Mouse (Mus musculus): ENCODE data around the gene Abhd6. TPM values are rescaled to one million over a fixed set of nuclear protein-coding genes. Genes with fewer than 3 reads are reported as not detected.

The Abhd6 gene
- polyA plus RNA-seq, 1 experiment from 2014 or later = 91.7 TPM

- H3K27me3 ChIP-seq (ENCODE audit: control insufficient read depth, insufficient read depth, low read length) = no peaks in the 10 kb centered on the region
- H3K4me3 ChIP-seq (ENCODE audit: low read depth, low read length) = no peak overlapping the region
- TF ChIP-seq CTCF (IDR thresholded peaks at IDR 0.05; ENCODE audit: low read depth) = no peak
- TF ChIP-seq EP300 (optimal IDR thresholded peaks at IDR 0.05) = no peak
- WGBS = 93% methylated on average over 1 of the region's 1 CpGs
- H3K4me1 ChIP-seq (replicated peaks; ENCODE audit: control insufficient read depth, insufficient read depth) = no peaks in the 10 kb centered on the region
- no peaks in the 10 kb centered on the region for H3K9me3 ChIP-seq (ENCODE audit: control insufficient read depth, low read length)
- no peak for ATAC-seq (ENCODE audit: low FRiP score, low TSS enrichment)
- no peak overlapping the region for H3K27ac ChIP-seq (replicated peaks)
- H3K4me2 ChIP-seq (replicated peaks; ENCODE audit: low read depth) = no peak overlapping the region
- no peak overlapping the region for H3K9ac ChIP-seq (ENCODE audit: low read length)
- no peaks in the 10 kb centered on the region for H3K36me3 ChIP-seq (ENCODE audit: control insufficient read depth, insufficient read depth, low read length)
- no peak for DNase-seq (ENCODE audit: low spot score)
Measured at GRCm38 (mm10) chr14:7977471-7977870, 25.2 kb upstream of the Abhd6 start.

- ATAC-seq (ENCODE audit: low FRiP score, low TSS enrichment) = no peak
- WGBS = 71% methylated on average over 1 of the region's 1 CpGs
- H3K4me2 ChIP-seq (replicated peaks; ENCODE audit: low read depth) = no peak overlapping the region
Measured at GRCm38 (mm10) chr14:7978183-7978582, 24.5 kb upstream of the Abhd6 start.

GRCm38 (mm10) chr14:7981226-7981625, 21.5 kb upstream of the Abhd6 start:
- Histone ChIP-seq H3K4me2 (replicated peaks; ENCODE audit: low read depth) (no peak overlapping the region), H3K27ac (replicated peaks) (no peak overlapping the region), H3K4me3 (ENCODE audit: low read depth, low read length) (no peak overlapping the region), H3K9ac (ENCODE audit: low read length) (no peak overlapping the region), H3K4me1 (replicated peaks; ENCODE audit: control insufficient read depth, insufficient read depth) (no peaks in the 10 kb centered on the region), H3K27me3 (ENCODE audit: control insufficient read depth, insufficient read depth, low read length) (no peaks in the 10 kb centered on the region), H3K9me3 (ENCODE audit: control insufficient read depth, low read length) (no peaks in the 10 kb centered on the region), H3K36me3 (ENCODE audit: control insufficient read depth, insufficient read depth, low read length) (no peaks in the 10 kb centered on the region)
- TF ChIP-seq CTCF (IDR thresholded peaks at IDR 0.05; ENCODE audit: low read depth) = no peak
- TF ChIP-seq EP300 (optimal IDR thresholded peaks at IDR 0.05) = no peak
- no peak for ATAC-seq (ENCODE audit: low FRiP score, low TSS enrichment)
- WGBS = 96% methylated on average over 1 of the region's 1 CpGs
- DNase-seq (ENCODE audit: low spot score) = no peak

More at GRCm38 (mm10) chr14:7978183-7978582, 24.5 kb upstream of the Abhd6 start:
- Histone ChIP-seq H3K9ac (ENCODE audit: low read length) (no peak overlapping the region), H3K27me3 (ENCODE audit: control insufficient read depth, insufficient read depth, low read length) (no peaks in the 10 kb centered on the region), H3K4me1 (replicated peaks; ENCODE audit: control insufficient read depth, insufficient read depth) (no peaks in the 10 kb centered on the region), H3K4me3 (ENCODE audit: low read depth, low read length) (no peak overlapping the region), H3K9me3 (ENCODE audit: control insufficient read depth, low read length) (no peaks in the 10 kb centered on the region), H3K27ac (replicated peaks) (no peak overlapping the region), H3K36me3 (ENCODE audit: control insufficient read depth, insufficient read depth, low read length) (no peaks in the 10 kb centered on the region)
- TF ChIP-seq CTCF (IDR thresholded peaks at IDR 0.05; ENCODE audit: low read depth) (no peak), EP300 (optimal IDR thresholded peaks at IDR 0.05) (no peak)
- no peak for DNase-seq (ENCODE audit: low spot score)

- Histone ChIP-seq H3K27ac (replicated peaks) (no peak overlapping the region), H3K4me2 (replicated peaks; ENCODE audit: low read depth) (no peak overlapping the region), H3K4me1 (replicated peaks; ENCODE audit: control insufficient read depth, insufficient read depth) (no peaks in the 10 kb centered on the region), H3K4me3 (ENCODE audit: low read depth, low read length) (no peak overlapping the region), H3K36me3 (ENCODE audit: control insufficient read depth, insufficient read depth, low read length) (no peaks in the 10 kb centered on the region), H3K9me3 (ENCODE audit: control insufficient read depth, low read length) (no peaks in the 10 kb centered on the region), H3K9ac (ENCODE audit: low read length) (no peak overlapping the region), H3K27me3 (ENCODE audit: control insufficient read depth, insufficient read depth, low read length) (no peaks in the 10 kb centered on the region)
- DNase-seq (ENCODE audit: low spot score) (no peak), ATAC-seq (ENCODE audit: low FRiP score, low TSS enrichment) (no peak)
- WGBS = 92% methylated on average over 6 of the region's 6 CpGs
- TF ChIP-seq CTCF (IDR thresholded peaks at IDR 0.05; ENCODE audit: low read depth) = no peak
- no peak for TF ChIP-seq EP300 (optimal IDR thresholded peaks at IDR 0.05)
Measured at GRCm38 (mm10) chr14:7986913-7987312, 15.8 kb upstream of the Abhd6 start.

- Histone ChIP-seq H3K9me3 (ENCODE audit: control insufficient read depth, low read length) (no peaks in the 10 kb centered on the region), H3K27ac (replicated peaks) (no peak overlapping the region), H3K36me3 (ENCODE audit: control insufficient read depth, insufficient read depth, low read length) (no peaks in the 10 kb centered on the region), H3K4me3 (ENCODE audit: low read depth, low read length) (no peak overlapping the region), H3K4me2 (replicated peaks; ENCODE audit: low read depth) (no peak overlapping the region), H3K4me1 (replicated peaks; ENCODE audit: control insufficient read depth, insufficient read depth) (no peaks in the 10 kb centered on the region), H3K9ac (ENCODE audit: low read length) (no peak overlapping the region), H3K27me3 (ENCODE audit: control insufficient read depth, insufficient read depth, low read length) (no peaks in the 10 kb centered on the region)
- 53% methylated on average over 1 of the region's 1 CpGs for WGBS
- TF ChIP-seq CTCF (IDR thresholded peaks at IDR 0.05; ENCODE audit: low read depth) = no peak
- no peak for TF ChIP-seq EP300 (optimal IDR thresholded peaks at IDR 0.05)
- DNase-seq (ENCODE audit: low spot score) = no peak
- no peak for ATAC-seq (ENCODE audit: low FRiP score, low TSS enrichment)
Measured at GRCm38 (mm10) chr14:7989371-7989770, 13.3 kb upstream of the Abhd6 start.

GRCm38 (mm10) chr14:7989961-7990360, 12.7 kb upstream of the Abhd6 start:
- DNase-seq (ENCODE audit: low spot score) = no peak
- H3K9me3 ChIP-seq (ENCODE audit: control insufficient read depth, low read length) = no peaks in the 10 kb centered on the region
- no peak for TF ChIP-seq CTCF (IDR thresholded peaks at IDR 0.05; ENCODE audit: low read depth)
- no peak for TF ChIP-seq EP300 (optimal IDR thresholded peaks at IDR 0.05)
- ATAC-seq (ENCODE audit: low FRiP score, low TSS enrichment) = no peak
- H3K9ac ChIP-seq (ENCODE audit: low read length) = no peak overlapping the region
- no peaks in the 10 kb centered on the region for H3K36me3 ChIP-seq (ENCODE audit: control insufficient read depth, insufficient read depth, low read length)
- no peaks in the 10 kb centered on the region for H3K27me3 ChIP-seq (ENCODE audit: control insufficient read depth, insufficient read depth, low read length)
- H3K4me2 ChIP-seq (replicated peaks; ENCODE audit: low read depth) = no peak overlapping the region
- no peak overlapping the region for H3K4me3 ChIP-seq (ENCODE audit: low read depth, low read length)
- no peaks in the 10 kb centered on the region for H3K4me1 ChIP-seq (replicated peaks; ENCODE audit: control insufficient read depth, insufficient read depth)
- 63% methylated on average over 3 of the region's 3 CpGs for WGBS
- no peak overlapping the region for H3K27ac ChIP-seq (replicated peaks)
